Mouse (Mus musculus): ENCODE measurements around the gene G530012D18Rik. TPM values are rescaled to one million over a fixed set of nuclear protein-coding genes. Genes with fewer than 3 reads are reported as not detected.
"Not testable (repeated sequence)": the region's sequence is repeated elsewhere in the genome, so short reads cannot be mapped to it uniquely, and the experiment has no call there.

G530012D18Rik gene
- total RNA-seq, 2 experiments from 2014 or later = not detected

DNA sequence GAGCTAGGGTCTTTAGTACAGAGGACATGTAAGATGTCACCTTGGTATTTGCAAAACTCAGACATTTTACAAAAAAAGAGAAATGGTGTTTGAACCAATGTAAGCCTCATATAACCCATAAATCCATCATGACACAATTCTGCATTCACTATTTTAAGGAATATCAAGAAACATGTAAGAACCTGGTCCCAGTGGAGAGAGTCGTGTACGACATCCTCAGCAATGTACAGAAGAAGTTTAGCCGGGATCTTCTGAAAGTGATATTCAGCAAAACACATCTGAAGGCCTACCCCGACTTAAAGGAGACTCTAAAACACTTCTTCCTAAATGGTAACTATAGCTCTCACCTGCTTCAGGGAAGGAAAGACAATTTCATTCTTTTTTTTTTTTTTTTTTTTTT is 35.1 kb downstream of the G530012D18Rik start:
- intact Hi-C loops (cut with DNase I); DNase-seq (ENCODE audit: low spot score): not testable (repeated sequence)

GRCm38 (mm10) chr1:85615096-85615495 is 39.6 kb downstream of the G530012D18Rik start:
- intact Hi-C loops (cut with DNase I); DNase-seq (ENCODE audit: low spot score): not testable (repeated sequence)

DNA sequence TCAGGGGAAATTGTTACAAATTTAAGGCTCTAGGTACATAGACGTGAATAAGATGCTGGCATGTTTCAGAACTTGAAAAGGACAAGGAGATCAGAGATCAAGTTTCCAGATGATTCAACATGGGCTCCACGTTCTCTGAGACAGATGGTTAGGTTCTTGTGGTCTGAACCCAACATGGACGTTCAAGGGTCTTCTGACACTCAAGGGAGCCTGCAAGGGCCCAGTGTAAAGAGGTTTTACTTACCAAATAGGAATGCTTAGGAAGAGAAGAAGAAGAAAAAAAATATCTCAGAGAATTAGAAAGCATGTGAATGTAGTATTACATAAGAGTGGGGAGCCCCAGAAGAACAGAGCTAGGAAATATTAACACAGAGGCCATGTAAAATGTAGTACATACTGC is 40.3 kb downstream of the G530012D18Rik start:
- intact Hi-C loops (cut with DNase I) = not testable (repeated sequence)

DNA sequence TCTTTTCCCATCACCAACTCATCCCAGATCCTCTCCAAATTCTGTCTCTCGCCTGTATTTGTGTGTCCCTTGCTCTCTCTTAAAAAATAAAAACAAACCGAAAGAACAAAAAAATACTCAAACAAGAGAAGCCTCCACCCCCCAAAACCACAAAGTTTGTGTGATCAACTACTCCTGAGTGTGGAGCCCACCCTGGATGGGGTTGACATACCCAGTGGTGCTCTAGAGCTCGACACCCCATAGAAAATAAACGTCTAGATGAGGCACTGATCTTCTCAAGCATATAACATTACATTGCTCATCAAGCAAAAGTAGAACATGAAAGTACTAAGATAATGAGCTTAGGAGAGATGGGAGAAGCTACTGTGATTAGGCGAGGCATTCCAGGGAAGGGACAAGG is 41.7 kb downstream of the G530012D18Rik start:
- intact Hi-C loops (cut with DNase I); DNase-seq (ENCODE audit: low spot score): not testable (repeated sequence)

More for the DNA sequence above, 40.3 kb downstream of the G530012D18Rik start:
- not testable (repeated sequence) for DNase-seq (ENCODE audit: low spot score)

GRCm38 (mm10) chr1:85618689-85619088 is 43.2 kb downstream of the G530012D18Rik start:
- DNase-seq (ENCODE audit: low spot score); intact Hi-C loops (cut with DNase I): not testable (repeated sequence)

Other genes with a start within 250 kb of the G530012D18Rik start
- 1 to 10 TPM; 3.0 to 3.5 TPM for gene Sp110, start 23.1 kb downstream of the G530012D18Rik start, total RNA-seq (2021)
- 1 to 10 TPM; 1.7 to 2.9 TPM for gene Sp140, start 24.7 kb downstream of the G530012D18Rik start, total RNA-seq (2021)
- gene Sp100, start 74.3 kb downstream of the G530012D18Rik start, total RNA-seq (2021) = 10 to 100 TPM; 17.9 to 20.2 TPM
- gene A630001G21Rik, start 203.0 kb downstream of the G530012D18Rik start, total RNA-seq (2021) = under 1 TPM; 0.21 to 0.31 TPM
- gene Cab39, start 217.8 kb downstream of the G530012D18Rik start, total RNA-seq (2021) = 100 to 1,000 TPM; 107 to 112 TPM

Data from heart, postnatal 25 days (tissue).